In genomic region chr9:91503657-91504329, GRCm38 (mm10) we compare ENCODE assay signal across 20 mouse cellular contexts.
DNase-seq lines count a peak whose midpoint lies in the region; ATAC-seq and TF ChIP-seq lines count a peak whose summit lies in the region.
"Had no signal": no experiment of that assay in that cellular context is flagged by ENCODE, and none has a peak within 500 bp of the region (broad histone marks: within the 10 kb centered on the region; RNA-seq: fewer than 3 reads in every experiment).

No protein-coding gene starts in this region.

- no peak for TF ChIP-seq EP300 in liver, embryonic 14.5 days (IDR thresholded peaks at IDR 0.05; ENCODE audit: low read depth)

- H3K27me3 ChIP-seq in hindbrain, embryonic 11.5 days (ENCODE audit: control insufficient read depth, insufficient read depth, low read length), result no peaks in the 10 kb centered on the region
- H3K27me3 ChIP-seq in hindbrain, embryonic 12.5 days, result no peaks in the 10 kb centered on the region
- H3K27me3 ChIP-seq in liver, embryonic 14.5 days (ENCODE audit: control insufficient read depth, insufficient read depth, low read length), result no peaks in the 10 kb centered on the region
- no peaks in the 10 kb centered on the region for H3K27me3 ChIP-seq in liver, embryonic 12.5 days (replicated peaks)
- H3K27me3 ChIP-seq in embryonic facial prominence, embryonic 13.5 days, result no peaks in the 10 kb centered on the region
- H3K27me3 ChIP-seq in hindbrain, postnatal 0 days (ENCODE audit: insufficient read depth, low read length), result no peaks in the 10 kb centered on the region
- H3K27me3 ChIP-seq: limb, embryonic 13.5 days; stomach, embryonic 15.5 days had no signal

- no peak for DNase-seq in hindbrain, embryonic 11.5 days (ENCODE audit: low spot score)
- DNase-seq in liver, embryonic 14.5 days (ENCODE audit: low read depth in 3 of 3, low spot score in 3 of 3), result no peak
- no peak for DNase-seq in hindbrain, postnatal 0 days (ENCODE audit: low spot score)
- no peak for DNase-seq in adrenal gland, adult 2 months
- DNase-seq: cerebellum, adult 18-20 months; cerebellum, postnatal 36 days; forebrain, postnatal 0 days; kidney, adult 9 months; lung, adult 18-20 months; lung, postnatal 14 days; right cerebral cortex, postnatal 14 days; spleen, adult 18-20 months had no signal

- WGBS in hindbrain, embryonic 11.5 days, result 65% methylated on average over 5 of the region's 5 CpGs
- 68% methylated on average over 5 of the region's 5 CpGs for WGBS in hindbrain, embryonic 12.5 days
- WGBS in liver, embryonic 14.5 days (ENCODE audit: insufficient replicate concordance), result 50% methylated on average over 5 of the region's 5 CpGs
- whole genome bisulfite sequencing in liver, embryonic 12.5 days (ENCODE audit: insufficient replicate concordance), result 52% methylated on average over 5 of the region's 5 CpGs
- WGBS in embryonic facial prominence, embryonic 13.5 days, result 68% methylated on average over 5 of the region's 5 CpGs
- WGBS in hindbrain, postnatal 0 days, result 72% methylated on average over 5 of the region's 5 CpGs

- no peak overlapping the region for H3K9ac ChIP-seq in hindbrain, embryonic 11.5 days (ENCODE audit: low read depth, low read length)
- H3K9ac ChIP-seq in hindbrain, embryonic 12.5 days, result no peak overlapping the region
- no peak overlapping the region for H3K9ac ChIP-seq in liver, embryonic 14.5 days (replicated peaks)
- H3K9ac ChIP-seq in liver, embryonic 12.5 days, result no peak overlapping the region
- H3K9ac ChIP-seq in embryonic facial prominence, embryonic 13.5 days, result no peak overlapping the region
- H3K9ac ChIP-seq in hindbrain, postnatal 0 days (replicated peaks; ENCODE audit: low read length), result no peak overlapping the region
- H3K9ac ChIP-seq: forebrain, postnatal 0 days; limb, embryonic 13.5 days; stomach, embryonic 15.5 days had no signal

- peak; percentile 53 for ATAC-seq in hindbrain, embryonic 11.5 days (ENCODE audit: low FRiP score)
- ATAC-seq in hindbrain, embryonic 12.5 days (ENCODE audit: low FRiP score), result no peak
- 0 out of 2 replicates have a peak, but pooled peaks have one; percentile 11 for ATAC-seq in liver, embryonic 14.5 days (ENCODE audit: insufficient read depth)
- no peak for ATAC-seq in liver, embryonic 12.5 days
- ATAC-seq in embryonic facial prominence, embryonic 13.5 days (ENCODE audit: insufficient number of reproducible peaks, insufficient read depth, low FRiP score, low TSS enrichment, low read depth), result peak; percentile 56; the same call in 1 of the 2 replicates
- 0 out of 2 replicates have a peak, but pooled peaks have one; percentile 47 for ATAC-seq in hindbrain, postnatal 0 days
- ATAC-seq: forebrain, postnatal 0 days had no signal

- no peak for TF ChIP-seq CTCF in liver, embryonic 14.5 days (IDR thresholded peaks at IDR 0.05; ENCODE audit: low read depth)
- TF ChIP-seq CTCF in hindbrain, postnatal 0 days (IDR thresholded peaks at IDR 0.05; ENCODE audit: low read depth), result no peak

- no peak overlapping the region for H3K4me2 ChIP-seq in hindbrain, embryonic 11.5 days (replicated peaks; ENCODE audit: low read depth, low read length)
- H3K4me2 ChIP-seq in hindbrain, embryonic 12.5 days (replicated peaks), result no peak overlapping the region
- H3K4me2 ChIP-seq in liver, embryonic 14.5 days (ENCODE audit: low read depth), result no peak overlapping the region
- no peak overlapping the region for H3K4me2 ChIP-seq in liver, embryonic 12.5 days
- no peak overlapping the region for H3K4me2 ChIP-seq in embryonic facial prominence, embryonic 13.5 days
- H3K4me2 ChIP-seq in hindbrain, postnatal 0 days (ENCODE audit: low read depth, low read length), result no peak overlapping the region
- H3K4me2 ChIP-seq: limb, embryonic 13.5 days; stomach, embryonic 15.5 days had no signal

- H3K4me3 ChIP-seq in hindbrain, embryonic 11.5 days (ENCODE audit: low read depth, low read length), result no peak overlapping the region
- no peak overlapping the region for H3K4me3 ChIP-seq in hindbrain, embryonic 12.5 days
- H3K4me3 ChIP-seq in liver, embryonic 14.5 days (ENCODE audit: insufficient read depth in 1 of 2, low read depth in 2 of 2, low read length in 2 of 2), result no peak overlapping the region
- H3K4me3 ChIP-seq in liver, embryonic 12.5 days, result no peak overlapping the region
- no peak overlapping the region for H3K4me3 ChIP-seq in embryonic facial prominence, embryonic 13.5 days
- no peak overlapping the region for H3K4me3 ChIP-seq in hindbrain, postnatal 0 days (ENCODE audit: low read length)
- H3K4me3 ChIP-seq: erythroblast, embryonic 14.5 days; heart, embryonic 10.5 days; limb, embryonic 13.5 days; myocyte; stomach, embryonic 15.5 days had no signal

- H3K27ac ChIP-seq in hindbrain, embryonic 11.5 days (ENCODE audit: low read depth, low read length), result no peak overlapping the region
- H3K27ac ChIP-seq in hindbrain, embryonic 12.5 days, result no peak overlapping the region
- H3K27ac ChIP-seq in liver, embryonic 14.5 days, result no peak overlapping the region
- no peak overlapping the region for H3K27ac ChIP-seq in liver, embryonic 12.5 days
- H3K27ac ChIP-seq in embryonic facial prominence, embryonic 13.5 days, result no peak overlapping the region
- H3K27ac ChIP-seq in hindbrain, postnatal 0 days, result no peak overlapping the region
- H3K27ac ChIP-seq: heart, embryonic 10.5 days; limb, embryonic 13.5 days; stomach, embryonic 15.5 days had no signal

- no peaks in the 10 kb centered on the region for H3K36me3 ChIP-seq in hindbrain, embryonic 11.5 days (ENCODE audit: control insufficient read depth, insufficient read depth, low read length)
- H3K36me3 ChIP-seq in hindbrain, embryonic 12.5 days, result no peaks in the 10 kb centered on the region
- no peaks in the 10 kb centered on the region for H3K36me3 ChIP-seq in liver, embryonic 14.5 days (replicated peaks; ENCODE audit: control insufficient read depth, insufficient read depth, low read depth)
- H3K36me3 ChIP-seq in liver, embryonic 12.5 days, result no peaks in the 10 kb centered on the region
- no peaks in the 10 kb centered on the region for H3K36me3 ChIP-seq in embryonic facial prominence, embryonic 13.5 days
- H3K36me3 ChIP-seq in hindbrain, postnatal 0 days (ENCODE audit: insufficient read depth, low read length), result no peaks in the 10 kb centered on the region
- H3K36me3 ChIP-seq: heart, embryonic 10.5 days; limb, embryonic 13.5 days; stomach, embryonic 15.5 days had no signal

- H3K9me3 ChIP-seq in hindbrain, embryonic 11.5 days (ENCODE audit: control insufficient read depth, low read length), result no peaks in the 10 kb centered on the region
- H3K9me3 ChIP-seq in hindbrain, embryonic 12.5 days (replicated peaks), result no peaks in the 10 kb centered on the region
- no peaks in the 10 kb centered on the region for H3K9me3 ChIP-seq in liver, embryonic 14.5 days (ENCODE audit: control insufficient read depth, low read length)
- peaks cover 5% of the 10 kb centered on the region; the same call in 1 of the 2 replicates for H3K9me3 ChIP-seq in liver, embryonic 12.5 days (replicated peaks)
- H3K9me3 ChIP-seq in embryonic facial prominence, embryonic 13.5 days, result no peaks in the 10 kb centered on the region
- peaks cover 3% of the 10 kb centered on the region; the same call in 1 of the 2 replicates for H3K9me3 ChIP-seq in hindbrain, postnatal 0 days (ENCODE audit: low read length)
- H3K9me3 ChIP-seq: heart, embryonic 10.5 days; stomach, embryonic 15.5 days had no signal

- no peaks in the 10 kb centered on the region for H3K4me1 ChIP-seq in hindbrain, embryonic 11.5 days (replicated peaks; ENCODE audit: control insufficient read depth, insufficient read depth, low read length)
- no peaks in the 10 kb centered on the region for H3K4me1 ChIP-seq in hindbrain, embryonic 12.5 days
- H3K4me1 ChIP-seq in liver, embryonic 14.5 days (replicated peaks; ENCODE audit: control insufficient read depth in 2 of 2, insufficient read depth in 2 of 2, low read length in 1 of 2), result no peaks in the 10 kb centered on the region
- H3K4me1 ChIP-seq in liver, embryonic 12.5 days, result no peaks in the 10 kb centered on the region
- H3K4me1 ChIP-seq in embryonic facial prominence, embryonic 13.5 days, result no peaks in the 10 kb centered on the region
- no peaks in the 10 kb centered on the region for H3K4me1 ChIP-seq in hindbrain, postnatal 0 days (ENCODE audit: insufficient read depth, low read length)
- H3K4me1 ChIP-seq: heart, embryonic 10.5 days; limb, embryonic 13.5 days; stomach, embryonic 15.5 days had no signal

Comparison
In these comparisons a context has a peak if more than half of its experiments do, and no peak if none do; other contexts are left out.
1. ATAC-seq: peak in hindbrain, embryonic 11.5 days (single experiment), liver, embryonic 14.5 days (single experiment), embryonic facial prominence, embryonic 13.5 days (single experiment) and hindbrain, postnatal 0 days (single experiment); none in hindbrain, embryonic 12.5 days (single experiment) and liver, embryonic 12.5 days (single experiment).